Mouse (Mus musculus): ENCODE data around the gene Lrrn1.

The Lrrn1 gene

DNA sequence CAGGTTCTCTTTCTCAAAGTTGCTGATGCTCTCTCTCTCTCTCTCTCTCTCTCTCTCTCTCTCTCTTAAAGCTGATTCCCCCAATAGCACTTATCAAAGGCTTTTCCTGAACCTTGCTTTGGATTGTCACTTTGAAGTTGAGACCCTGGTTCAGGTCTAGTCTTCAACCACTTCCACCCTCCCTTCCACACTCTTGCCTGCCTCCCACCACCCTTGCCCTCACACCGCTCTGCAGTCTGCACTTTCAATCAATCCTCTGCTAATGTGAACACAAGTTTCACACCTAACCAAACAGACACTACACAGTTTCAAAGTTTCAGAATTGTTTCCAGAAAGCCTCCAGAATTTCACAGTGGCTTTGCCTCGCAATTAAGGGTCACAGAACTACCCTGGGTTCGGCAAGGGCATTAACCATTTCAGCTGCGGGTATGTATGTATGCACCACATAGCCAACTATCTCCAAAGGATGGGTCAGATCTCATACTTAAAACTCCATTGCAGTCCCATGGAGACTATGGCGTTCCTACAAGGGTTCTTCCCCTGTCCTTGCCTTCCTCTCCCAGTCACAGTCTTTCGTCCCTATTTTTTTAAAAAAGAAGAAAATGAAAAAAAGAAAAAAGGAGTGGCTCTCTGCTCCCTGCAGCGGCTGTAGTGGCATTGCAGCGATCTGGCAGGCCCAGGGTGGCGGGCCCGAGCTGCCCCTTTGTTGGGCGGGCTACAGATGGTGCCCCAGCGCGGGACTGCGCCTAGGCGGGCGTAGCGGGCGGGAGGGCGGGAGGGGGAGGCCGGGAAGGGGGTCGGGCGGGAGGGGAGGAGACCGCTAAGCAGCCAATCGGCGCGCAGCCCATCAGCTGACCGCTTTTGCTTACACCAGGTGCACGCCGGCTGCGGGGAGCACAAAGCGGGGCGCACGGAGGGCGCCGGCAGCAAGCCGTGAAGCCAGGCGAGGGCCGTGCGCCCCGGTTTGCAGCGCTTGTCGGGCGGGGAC is at the start of gene Lrrn1:
Gene Lrrn1 (plus strand): TSS at position 892 of the 988 bp plus-strand sequence.
- DNase-seq (ENCODE audit: low read depth) = no peak

- DNase-seq (ENCODE audit: low read depth) = no peak
These were observed 35.1 kb upstream of the Lrrn1 start for GRCm38 (mm10) chr6:107494491-107494890.

GRCm38 (mm10) chr6:107495830-107496229 is 33.7 kb upstream of the Lrrn1 start:
- DNase-seq (ENCODE audit: low read depth) = no peak

GRCm38 (mm10) chr6:107513716-107514115 is 15.9 kb upstream of the Lrrn1 start:
- DNase-seq (ENCODE audit: low read depth) = no peak

DNA sequence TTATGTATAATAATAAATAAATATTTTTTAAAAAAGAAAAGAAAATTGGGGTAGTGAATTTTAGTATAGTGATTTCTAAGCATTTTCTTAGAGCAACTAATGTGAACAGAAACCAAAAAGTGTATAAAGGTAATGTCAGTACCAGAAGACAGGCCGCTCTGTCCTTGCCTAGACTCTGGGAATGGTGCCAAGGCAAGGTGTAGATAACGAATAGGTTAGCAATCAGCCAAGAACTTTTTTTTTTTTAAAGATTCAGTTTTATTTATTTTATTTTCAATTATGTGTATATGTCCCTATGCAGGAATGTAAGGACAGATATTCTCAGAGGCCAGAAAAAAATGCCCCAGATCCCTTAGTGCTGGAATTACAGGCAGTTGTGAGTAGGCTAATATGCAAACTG is 5.6 kb upstream of the Lrrn1 start:
- DNase-seq (ENCODE audit: low read depth) = no peak

GRCm38 (mm10) chr6:107529911-107530431 is 403 bp downstream of the Lrrn1 start:
- DNase-seq (ENCODE audit: low read depth) = no peak

GRCm38 (mm10) chr6:107530621-107531285 is 1.2 kb downstream of the Lrrn1 start:
- no peak for DNase-seq (ENCODE audit: low read depth)

DNA sequence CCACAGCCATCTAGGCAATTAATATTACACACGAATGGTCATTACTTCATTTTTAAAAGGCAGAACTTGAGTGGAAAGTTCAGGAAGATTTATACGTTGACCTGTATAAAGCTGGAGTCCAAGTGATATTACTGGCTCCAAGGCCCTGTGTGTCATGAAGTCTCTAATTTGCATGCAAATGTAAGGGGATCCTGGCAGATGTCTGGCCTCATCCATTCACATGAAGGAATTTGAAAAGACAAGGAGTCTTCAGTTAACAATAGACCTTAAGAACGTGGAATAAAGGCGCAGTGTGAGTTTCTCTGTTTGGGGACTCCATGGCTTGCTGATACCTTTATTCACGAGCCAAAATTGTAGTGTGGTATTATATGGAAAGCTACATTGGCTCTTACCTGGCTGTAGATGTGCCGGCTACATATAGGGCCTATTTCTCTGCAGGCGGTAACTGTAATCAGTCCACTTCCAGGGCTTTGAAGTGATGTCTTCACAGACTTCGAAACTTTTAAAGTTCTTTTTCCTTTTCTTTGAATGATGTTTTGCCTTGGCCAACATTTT is 2.0 kb downstream of the Lrrn1 start:
- DNase-seq (ENCODE audit: low read depth) = no peak

- no peak for DNase-seq (ENCODE audit: low read depth)
These were observed 5.0 kb downstream of the Lrrn1 start for GRCm38 (mm10) chr6:107534533-107534932.

- DNase-seq (ENCODE audit: low read depth) = no peak
These were observed 7.1 kb downstream of the Lrrn1 start for GRCm38 (mm10) chr6:107536631-107537030.

GRCm38 (mm10) chr6:107541222-107541621 is 11.7 kb downstream of the Lrrn1 start:
- DNase-seq (ENCODE audit: low read depth) = no peak

DNA sequence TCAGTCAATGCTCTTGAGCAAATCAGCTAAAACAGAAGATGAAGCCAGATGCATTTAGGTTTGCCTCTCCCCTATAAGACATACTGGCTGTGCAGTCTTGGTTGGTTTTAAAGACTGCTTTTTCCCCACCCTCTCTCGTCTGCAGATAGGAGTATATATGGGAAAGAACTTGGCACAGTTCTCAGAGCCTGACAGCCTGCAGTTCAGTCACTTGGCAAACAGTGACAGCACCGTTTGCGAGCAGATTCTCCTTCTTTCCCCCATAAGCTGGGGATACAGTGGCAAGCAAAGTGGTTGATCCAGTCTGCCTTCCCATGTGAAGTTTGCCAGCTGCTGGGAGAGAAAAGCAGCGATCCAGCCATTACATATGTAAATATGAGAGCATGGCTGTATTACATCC is 12.3 kb downstream of the Lrrn1 start:
- DNase-seq (ENCODE audit: low read depth) = no peak

DNA sequence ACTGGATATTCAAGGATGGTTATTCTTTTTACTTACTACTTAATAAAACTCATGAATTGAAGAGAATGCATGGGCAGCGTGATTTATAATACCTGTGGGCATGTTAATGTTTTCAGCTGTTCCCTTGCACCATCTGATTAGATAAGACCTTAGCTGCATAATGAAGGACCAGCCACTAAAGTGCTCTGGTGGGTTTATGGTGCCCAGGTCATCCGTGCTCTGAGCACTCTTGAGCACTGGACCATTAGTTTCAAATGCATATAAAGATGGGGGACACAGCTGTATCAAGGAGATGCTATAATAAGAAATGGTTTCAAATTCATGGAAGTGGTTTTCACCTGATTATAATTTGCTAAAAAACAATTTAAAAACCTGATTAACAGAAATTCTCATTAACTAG is 16.7 kb downstream of the Lrrn1 start:
- no peak for DNase-seq (ENCODE audit: low read depth)

DNA sequence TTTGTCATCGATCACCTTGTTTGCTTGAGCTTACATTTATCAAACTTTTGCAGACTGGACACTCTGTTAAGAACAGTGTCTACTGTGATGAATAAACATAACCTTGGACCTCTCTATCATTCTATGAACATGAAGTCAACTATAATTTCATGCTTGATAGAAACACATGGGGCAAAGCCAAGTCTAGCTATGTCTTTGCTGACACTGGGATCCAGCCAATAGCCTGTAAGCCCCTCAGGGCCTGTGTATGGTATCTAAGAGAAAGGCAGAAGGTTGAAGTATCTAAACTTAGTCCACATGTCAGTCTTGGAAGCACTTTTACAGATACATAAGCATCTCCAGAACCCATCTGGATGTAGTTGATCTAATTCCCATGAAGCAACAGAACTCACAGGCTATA is 22.9 kb downstream of the Lrrn1 start:
- no peak for DNase-seq (ENCODE audit: low read depth)

- no peak for DNase-seq (ENCODE audit: low read depth)
These were observed 25.8 kb downstream of the Lrrn1 start for GRCm38 (mm10) chr6:107555364-107555763.

GRCm38 (mm10) chr6:107556996-107557395 is 27.4 kb downstream of the Lrrn1 start:
- DNase-seq (ENCODE audit: low read depth) = no peak

- no peak for DNase-seq (ENCODE audit: low read depth)
These were observed 28.2 kb downstream of the Lrrn1 start for GRCm38 (mm10) chr6:107557806-107558205.

GRCm38 (mm10) chr6:107562255-107562654 is 32.7 kb downstream of the Lrrn1 start:
- DNase-seq (ENCODE audit: low read depth) = no peak

GRCm38 (mm10) chr6:107566944-107567634 is 37.5 kb downstream of the Lrrn1 start:
- no peak for DNase-seq (ENCODE audit: low read depth)

- DNase-seq (ENCODE audit: low read depth) = no peak
These were observed 45.0 kb downstream of the Lrrn1 start for GRCm38 (mm10) chr6:107574561-107574960.

GRCm38 (mm10) chr6:107575405-107575804 is 45.8 kb downstream of the Lrrn1 start:
- DNase-seq (ENCODE audit: low read depth) = no peak

GRCm38 (mm10) chr6:107577309-107577708 is 47.7 kb downstream of the Lrrn1 start:
- DNase-seq (ENCODE audit: low read depth) = no peak
